ENCODE assay signal across 23 mouse cellular contexts in the genomic region with DNA sequence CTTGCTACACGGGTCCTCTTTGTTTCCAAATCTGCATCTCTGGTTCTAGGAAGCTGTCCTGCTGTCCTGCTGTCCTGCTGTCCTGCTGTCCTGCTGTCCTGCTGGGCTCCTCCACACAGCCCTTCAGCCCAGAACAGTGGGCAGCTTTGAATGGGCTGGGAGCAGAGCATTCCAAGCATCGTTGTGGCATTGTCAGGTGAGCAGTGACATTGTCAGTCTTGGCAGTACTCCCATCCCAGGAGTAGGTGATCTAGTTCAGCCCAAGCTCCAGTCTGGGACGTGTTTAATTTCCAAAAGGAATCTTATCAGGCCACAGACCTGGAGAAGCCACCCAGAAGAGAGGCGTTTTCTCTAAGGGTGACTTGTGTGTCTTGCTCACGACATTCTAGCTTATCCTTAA.
DNase-seq lines count a peak whose midpoint lies in the region; ATAC-seq lines count a peak whose summit lies in the region.
"Had no signal": no experiment of that assay in that cellular context is flagged by ENCODE, and none has a peak within 500 bp of the region (broad histone marks: within the 10 kb centered on the region; RNA-seq: fewer than 3 reads in every experiment).

No protein-coding gene starts in this region.

- H3K4me3 ChIP-seq in intestine, embryonic 16.5 days (ENCODE audit: low read length) = no peak overlapping the region
- H3K4me3 ChIP-seq: hindbrain, embryonic 13.5 days; left cerebral cortex, adult 2 months; limb, embryonic 10.5 days; midbrain, embryonic 13.5 days had no signal

- WGBS in intestine, embryonic 16.5 days = 68% methylated on average over 5 of the region's 5 CpGs

- no peak for ATAC-seq in intestine, embryonic 16.5 days
- ATAC-seq: CD4-positive, CD25-positive, alpha-beta regulatory T cell, adult 4 months; forebrain, embryonic 14.5 days; lung, postnatal 0 days; midbrain, embryonic 13.5 days had no signal

- DNase-seq in cerebellum, adult 18-20 months = peak; percentile 52 to 59
- no peak for DNase-seq in cerebellum, postnatal 4 days (ENCODE audit: low spot score in 2 of 2)
- DNase-seq in Muller cell, postnatal 12 days (ENCODE audit: inconsistent ontology term) = peak; percentile 37
- DNase-seq in brain, adult 2 months (ENCODE audit: low read depth, low spot score) = peak; percentile 51
- peak; percentile 67 to 79 for DNase-seq in cerebellum, postnatal 14 days
- DNase-seq in left cerebral cortex, adult 9 months (ENCODE audit: low spot score in 2 of 2) = no peak
- no peak for DNase-seq in frontal cortex, postnatal 14 days (ENCODE audit: low spot score in 2 of 2)
- DNase-seq: adrenal gland, adult 2 months; gastrocnemius, postnatal 14 days; liver; right cerebral cortex, postnatal 25 days; spleen, adult 18-20 months; thymus, adult 18-20 months; thymus, postnatal 36 days had no signal

- H3K27ac ChIP-seq in intestine, embryonic 16.5 days (ENCODE audit: low read length) = no peak overlapping the region
- H3K27ac ChIP-seq: hindbrain, embryonic 13.5 days; kidney, postnatal 0 days; left cerebral cortex, adult 2 months; limb, embryonic 10.5 days; midbrain, embryonic 13.5 days had no signal

- H3K4me1 ChIP-seq in intestine, embryonic 16.5 days (ENCODE audit: control insufficient read depth, insufficient read depth, low read length) = no peaks in the 10 kb centered on the region
- H3K4me1 ChIP-seq: hindbrain, embryonic 13.5 days; limb, embryonic 10.5 days; midbrain, embryonic 13.5 days had no signal

- no peaks in the 10 kb centered on the region for H3K27me3 ChIP-seq in intestine, embryonic 16.5 days (replicated peaks; ENCODE audit: control insufficient read depth, insufficient read depth, low read length)
- H3K27me3 ChIP-seq: hindbrain, embryonic 13.5 days had no signal

- no peak overlapping the region for H3K9ac ChIP-seq in intestine, embryonic 16.5 days (ENCODE audit: low read depth, low read length)
- H3K9ac ChIP-seq: hindbrain, embryonic 13.5 days; midbrain, embryonic 13.5 days had no signal

- no peaks in the 10 kb centered on the region for H3K36me3 ChIP-seq in intestine, embryonic 16.5 days (ENCODE audit: control insufficient read depth, insufficient read depth, low read length)
- H3K36me3 ChIP-seq: hindbrain, embryonic 13.5 days; limb, embryonic 10.5 days; midbrain, embryonic 13.5 days had no signal

- H3K9me3 ChIP-seq in intestine, embryonic 16.5 days (ENCODE audit: control insufficient read depth, low read length) = no peaks in the 10 kb centered on the region
- H3K9me3 ChIP-seq: hindbrain, embryonic 13.5 days; limb, embryonic 10.5 days; midbrain, embryonic 13.5 days had no signal

- H3K4me2 ChIP-seq in intestine, embryonic 16.5 days (ENCODE audit: low read depth, low read length) = no peak overlapping the region
- H3K4me2 ChIP-seq: hindbrain, embryonic 13.5 days; midbrain, embryonic 13.5 days had no signal

Comparison
In these comparisons a context has a peak if more than half of its experiments do, and no peak if none do; other contexts are left out.
1. DNase-seq: peak in cerebellum, adult 18-20 months (2 of 2), Muller cell, postnatal 12 days (single experiment), brain, adult 2 months (single experiment) and cerebellum, postnatal 14 days (2 of 2); none in cerebellum, postnatal 4 days (0 of 2), left cerebral cortex, adult 9 months (0 of 2) and frontal cortex, postnatal 14 days (0 of 2).